In genomic region chr1:19881193-19881592, GRCm38 (mm10) we compare ENCODE assay signal across 16 mouse cellular contexts.
DNase-seq lines count a peak whose midpoint lies in the region; ATAC-seq and TF ChIP-seq lines count a peak whose summit lies in the region.
"Had no signal": no experiment of that assay in that cellular context is flagged by ENCODE, and none has a peak within 500 bp of the region (broad histone marks: within the 10 kb centered on the region; RNA-seq: fewer than 3 reads in every experiment).

No protein-coding gene starts in this region.

- ATAC-seq in hindbrain, embryonic 11.5 days (ENCODE audit: low FRiP score) = peak; percentile 60; the same call in 1 of the 2 replicates
- ATAC-seq in embryonic facial prominence, embryonic 15.5 days (ENCODE audit: insufficient number of reproducible peaks, low FRiP score, low TSS enrichment, low read depth) = no peak
- no peak for ATAC-seq in liver, postnatal 0 days
- ATAC-seq: liver, embryonic 12.5 days; lung, postnatal 0 days had no signal

- no peaks in the 10 kb centered on the region for H3K4me1 ChIP-seq in hindbrain, embryonic 11.5 days (replicated peaks; ENCODE audit: control insufficient read depth, insufficient read depth, low read length)
- H3K4me1 ChIP-seq in hindbrain, embryonic 10.5 days (replicated peaks) = no peaks in the 10 kb centered on the region
- H3K4me1 ChIP-seq in embryonic facial prominence, embryonic 15.5 days = no peaks in the 10 kb centered on the region
- H3K4me1 ChIP-seq in heart, embryonic 10.5 days = no peaks in the 10 kb centered on the region
- H3K4me1 ChIP-seq in liver, postnatal 0 days (ENCODE audit: insufficient read depth) = no peaks in the 10 kb centered on the region
- H3K4me1 ChIP-seq: kidney, embryonic 15.5 days; liver, embryonic 12.5 days; megakaryocyte, embryonic 14.5 days had no signal

- H3K27ac ChIP-seq in hindbrain, embryonic 11.5 days (ENCODE audit: low read depth, low read length) = no peak overlapping the region
- no peak overlapping the region for H3K27ac ChIP-seq in hindbrain, embryonic 10.5 days
- H3K27ac ChIP-seq in embryonic facial prominence, embryonic 15.5 days (replicated peaks) = no peak overlapping the region
- no peak overlapping the region for H3K27ac ChIP-seq in heart, embryonic 10.5 days
- H3K27ac ChIP-seq in liver, postnatal 0 days (ENCODE audit: low read depth) = no peak overlapping the region
- H3K27ac ChIP-seq: kidney, embryonic 15.5 days; liver, embryonic 12.5 days had no signal

- no peaks in the 10 kb centered on the region for H3K27me3 ChIP-seq in hindbrain, embryonic 11.5 days (ENCODE audit: control insufficient read depth, insufficient read depth, low read length)
- H3K27me3 ChIP-seq in hindbrain, embryonic 10.5 days (ENCODE audit: insufficient read depth, poor library complexity, severe bottlenecking) = no peaks in the 10 kb centered on the region
- no peaks in the 10 kb centered on the region for H3K27me3 ChIP-seq in embryonic facial prominence, embryonic 15.5 days
- H3K27me3 ChIP-seq in heart, embryonic 10.5 days (ENCODE audit: insufficient read depth, poor library complexity, severe bottlenecking) = no peaks in the 10 kb centered on the region
- no peaks in the 10 kb centered on the region for H3K27me3 ChIP-seq in liver, postnatal 0 days (ENCODE audit: insufficient read depth, low read length)
- H3K27me3 ChIP-seq: kidney, embryonic 15.5 days; liver, embryonic 12.5 days; megakaryocyte, embryonic 14.5 days had no signal

- TF ChIP-seq EP300 in liver, postnatal 0 days (IDR thresholded peaks at IDR 0.05; ENCODE audit: low read depth) = no peak

- no peak overlapping the region for H3K4me3 ChIP-seq in hindbrain, embryonic 11.5 days (ENCODE audit: low read depth, low read length)
- H3K4me3 ChIP-seq in hindbrain, embryonic 10.5 days = no peak overlapping the region
- no peak overlapping the region for H3K4me3 ChIP-seq in embryonic facial prominence, embryonic 15.5 days (replicated peaks)
- H3K4me3 ChIP-seq in heart, embryonic 10.5 days = no peak overlapping the region
- no peak overlapping the region for H3K4me3 ChIP-seq in liver, postnatal 0 days (ENCODE audit: low read depth, low read length)
- H3K4me3 ChIP-seq: kidney, embryonic 15.5 days; liver, embryonic 12.5 days; megakaryocyte, embryonic 14.5 days had no signal

- no peak overlapping the region for H3K4me2 ChIP-seq in hindbrain, embryonic 11.5 days (replicated peaks; ENCODE audit: low read depth, low read length)
- H3K4me2 ChIP-seq in embryonic facial prominence, embryonic 15.5 days (replicated peaks) = 0 out of 2 replicates have a peak overlapping the region, but pooled peaks have one; percentile 5
- H3K4me2 ChIP-seq in liver, postnatal 0 days (ENCODE audit: low read depth, low read length) = no peak overlapping the region
- H3K4me2 ChIP-seq: heart, embryonic 11.5 days; kidney, embryonic 15.5 days; liver, embryonic 12.5 days had no signal

- no peaks in the 10 kb centered on the region for H3K36me3 ChIP-seq in hindbrain, embryonic 11.5 days (ENCODE audit: control insufficient read depth, insufficient read depth, low read length)
- H3K36me3 ChIP-seq in hindbrain, embryonic 10.5 days = no peaks in the 10 kb centered on the region
- no peaks in the 10 kb centered on the region for H3K36me3 ChIP-seq in embryonic facial prominence, embryonic 15.5 days
- no peaks in the 10 kb centered on the region for H3K36me3 ChIP-seq in heart, embryonic 10.5 days
- no peaks in the 10 kb centered on the region for H3K36me3 ChIP-seq in liver, postnatal 0 days (replicated peaks; ENCODE audit: insufficient read depth, low read length)
- H3K36me3 ChIP-seq: kidney, embryonic 15.5 days; liver, embryonic 12.5 days had no signal

- no peak overlapping the region for H3K9ac ChIP-seq in hindbrain, embryonic 11.5 days (ENCODE audit: low read depth, low read length)
- no peak overlapping the region for H3K9ac ChIP-seq in embryonic facial prominence, embryonic 15.5 days
- no peak overlapping the region for H3K9ac ChIP-seq in liver, postnatal 0 days (replicated peaks)
- H3K9ac ChIP-seq: kidney, embryonic 15.5 days; liver, embryonic 12.5 days had no signal

- no peak for TF ChIP-seq CTCF in liver, postnatal 0 days (IDR thresholded peaks at IDR 0.05; ENCODE audit: low read depth)

- peak; percentile 7 for DNase-seq in hindbrain, embryonic 11.5 days (ENCODE audit: low spot score)
- no peak for DNase-seq in hindbrain, embryonic 10.5 days (ENCODE audit: low spot score)
- peak; percentile 26 for DNase-seq in embryo, embryonic 11 days
- peak; percentile 18 for DNase-seq in mesoderm, embryonic 11.5 days (ENCODE audit: low read depth, low spot score)
- DNase-seq in cerebellum, adult 8-10 months = no peak
- no peak for DNase-seq in heart, embryonic 10.5 days (ENCODE audit: low spot score)
- no peak for DNase-seq in liver, postnatal 0 days
- DNase-seq: adrenal gland, adult 8-10 months; gastrocnemius, postnatal 14 days; heart, postnatal 36 days had no signal

- WGBS in hindbrain, embryonic 11.5 days = 50% methylated on average over 8 of the region's 8 CpGs
- WGBS in hindbrain, embryonic 10.5 days = 60% methylated on average over 8 of the region's 8 CpGs
- 49% methylated on average over 8 of the region's 8 CpGs for WGBS in embryonic facial prominence, embryonic 15.5 days
- 78% methylated on average over 8 of the region's 8 CpGs for WGBS in heart, embryonic 10.5 days
- 74% methylated on average over 8 of the region's 8 CpGs for WGBS in liver, postnatal 0 days (ENCODE audit: insufficient replicate concordance)

- no peaks in the 10 kb centered on the region for H3K9me3 ChIP-seq in hindbrain, embryonic 11.5 days (ENCODE audit: control insufficient read depth, low read length)
- no peaks in the 10 kb centered on the region for H3K9me3 ChIP-seq in hindbrain, embryonic 10.5 days
- no peaks in the 10 kb centered on the region for H3K9me3 ChIP-seq in embryonic facial prominence, embryonic 15.5 days (replicated peaks)
- H3K9me3 ChIP-seq in heart, embryonic 10.5 days = no peaks in the 10 kb centered on the region
- no peaks in the 10 kb centered on the region for H3K9me3 ChIP-seq in liver, postnatal 0 days (ENCODE audit: low read length)
- H3K9me3 ChIP-seq: kidney, embryonic 15.5 days; liver, embryonic 12.5 days; megakaryocyte, embryonic 14.5 days had no signal

Comparison
In these comparisons a context has a peak if more than half of its experiments do, and no peak if none do; other contexts are left out.
1. DNase-seq: peak in hindbrain, embryonic 11.5 days (single experiment), embryo, embryonic 11 days (single experiment) and mesoderm, embryonic 11.5 days (single experiment); none in hindbrain, embryonic 10.5 days (single experiment), cerebellum, adult 8-10 months (single experiment), heart, embryonic 10.5 days (single experiment) and liver, postnatal 0 days (single experiment).